Mouse (Mus musculus) forebrain, embryonic 11.5 days (tissue): Measurements from ENCODE around the gene Panx1. TPM values are rescaled to one million over a fixed set of nuclear protein-coding genes. Genes with fewer than 3 reads are reported as not detected.

Source experiments
- ATAC-seq: fragments of 200-750 bp; cut with Nextera tagmentation; replicated peaks from 2 replicates; pipeline ENCODE4 v1.8.0; 2017; ENCODE audit warnings: moderate TSS enrichment; ENCODE audit not compliant: low FRiP score
- DNase-seq: peaks from one replicate; pipeline ENCODE4 v3.0.0-alpha.2; 2017; ENCODE audit warnings: low spot score
- H3K27ac ChIP-seq: fragments of 300-500 bp; sonication (generic); 2 replicates; pipeline ENCODE4 v1.5.1; 2014; ENCODE audit warnings: low read depth, low read length
- H3K27me3 ChIP-seq: fragments of 300-500 bp; sonication (generic); 2 replicates; pipeline ENCODE4 v1.6.1; 2014; ENCODE audit warnings: mild to moderate bottlenecking, low read length, mixed read lengths; ENCODE audit not compliant: control insufficient read depth, insufficient read depth
- H3K36me3 ChIP-seq: fragments of 300-500 bp; sonication (generic); 2 replicates; pipeline ENCODE4 v1.6.1; 2014; ENCODE audit warnings: mild to moderate bottlenecking, low read length, moderate library complexity, mixed read lengths; ENCODE audit not compliant: control insufficient read depth, insufficient read depth
- H3K4me1 ChIP-seq: fragments of 300-500 bp; sonication (generic); replicated peaks from 2 replicates; pipeline ENCODE4 v1.6.1; 2014; ENCODE audit warnings: low read length, mixed read lengths; ENCODE audit not compliant: control insufficient read depth, insufficient read depth
- H3K4me2 ChIP-seq: fragments of 300-500 bp; sonication (generic); 2 replicates; pipeline ENCODE4 v1.6.1; 2014; ENCODE audit warnings: low read depth, mild to moderate bottlenecking, low read length, moderate library complexity, mixed read lengths; ENCODE audit not compliant: severe bottlenecking
- H3K4me3 ChIP-seq: fragments of 300-500 bp; sonication (generic); 2 replicates; pipeline ENCODE4 v1.5.1; 2014; ENCODE audit warnings: low read depth, low read length
- H3K9ac ChIP-seq: fragments of 300-500 bp; sonication (generic); 2 replicates; pipeline ENCODE4 v1.6.1; 2014; ENCODE audit warnings: low read length
- H3K9me3 ChIP-seq: fragments of 300-500 bp; sonication (generic); 2 replicates; pipeline ENCODE4 v1.6.1; 2016; ENCODE audit warnings: low read length, mixed read lengths; ENCODE audit not compliant: control insufficient read depth
- WGBS: fragments of 180-500 bp; shearing (Covaris S2); extraction: QIAGEN DNeasy Blood & Tissue Kit; methylation state at CpG from one replicate; pipeline ENCODE4 v1.1.7; 2014; 5-methylcytosine and 5-hydroxymethylcytosine counted together
- polyA plus RNA-seq: library from polyadenylated mRNA; unstranded; fragments of >200 nt; fragmentation: Nextera tagmentation; extraction: Ambion mirVana; gene quantifications from 2 replicates; pipeline ENCODE4 v1.2.1, GENCODE M21; 2014

Panx1 gene
- polyA plus RNA-seq, 1 experiment from 2014 or later: 103 TPM

GRCm38 (mm10) chr9:15018756-15019131, 26.5 kb downstream of the Panx1 start:
- Histone ChIP-seq H3K36me3 (no peaks in the 10 kb centered on the region), H3K9me3 (no peaks in the 10 kb centered on the region), H3K9ac (no peak overlapping the region), H3K27me3 (no peaks in the 10 kb centered on the region), H3K4me2 (no peak overlapping the region), H3K4me1 (no peaks in the 10 kb centered on the region), H3K4me3 (no peak overlapping the region), H3K27ac (no peak overlapping the region)
- ATAC-seq: no peak
- 93% methylated on average over 5 of the region's 5 CpGs for WGBS
- no peak for DNase-seq

GRCm38 (mm10) chr9:15017791-15018755, 27.2 kb downstream of the Panx1 start:
- no peaks in the 10 kb centered on the region for H3K36me3 ChIP-seq
- no peak for ATAC-seq
- WGBS: 91% methylated on average over 18 of the region's 18 CpGs

GRCm38 (mm10) chr9:15015223-15015956, 29.9 kb downstream of the Panx1 start:
- Histone ChIP-seq H3K9me3 (no peaks in the 10 kb centered on the region), H3K9ac (no peak overlapping the region), H3K27ac (no peak overlapping the region), H3K27me3 (no peaks in the 10 kb centered on the region), H3K4me1 (no peaks in the 10 kb centered on the region), H3K36me3 (no peaks in the 10 kb centered on the region; the same call in 1 of the 2 replicates), H3K4me2 (no peak overlapping the region), H3K4me3 (no peak overlapping the region)
- 59% methylated on average over 7 of the region's 7 CpGs for WGBS
- ATAC-seq (peak; percentile 69), DNase-seq (peak; percentile 83)

More at GRCm38 (mm10) chr9:15017791-15018755, 27.2 kb downstream of the Panx1 start:
- Histone ChIP-seq H3K9ac (no peak overlapping the region), H3K9me3 (no peaks in the 10 kb centered on the region), H3K27me3 (no peaks in the 10 kb centered on the region), H3K4me1 (no peaks in the 10 kb centered on the region), H3K27ac (no peak overlapping the region), H3K4me3 (no peak overlapping the region), H3K4me2 (no peak overlapping the region)
- no peak for DNase-seq

- no peak overlapping the region for H3K4me3 ChIP-seq
- WGBS: 86% methylated on average over 14 of the region's 14 CpGs
- H3K27me3 ChIP-seq: no peaks in the 10 kb centered on the region
- H3K4me1 ChIP-seq: peaks cover 8% of the 10 kb centered on the region; the same call in 1 of the 2 replicates
- H3K9me3 ChIP-seq: no peaks in the 10 kb centered on the region
- H3K27ac ChIP-seq: no peak overlapping the region
- H3K9ac ChIP-seq: no peak overlapping the region
- no peak overlapping the region for H3K4me2 ChIP-seq
- H3K36me3 ChIP-seq: peaks cover 2% of the 10 kb centered on the region; the same call in 1 of the 2 replicates
- DNase-seq (no peak), ATAC-seq (no peak)
Measured at GRCm38 (mm10) chr9:15007566-15007965, 37.7 kb downstream of the Panx1 start.

GRCm38 (mm10) chr9:15004298-15004685, 41.0 kb downstream of the Panx1 start:
- WGBS: 76% methylated on average over 9 of the region's 9 CpGs

GRCm38 (mm10) chr9:15003676-15004297, 41.5 kb downstream of the Panx1 start:
- Histone ChIP-seq H3K27ac (peak overlapping the region; percentile 25), H3K4me3 (no peak overlapping the region), H3K36me3 (peaks cover 2% of the 10 kb centered on the region; the same call in 1 of the 2 replicates), H3K4me1 (peaks cover 8% of the 10 kb centered on the region; the same call in 1 of the 2 replicates), H3K27me3 (no peaks in the 10 kb centered on the region), H3K4me2 (no peak overlapping the region), H3K9ac (no peak overlapping the region; the same call in 1 of the 2 replicates), H3K9me3 (no peaks in the 10 kb centered on the region)
- ATAC-seq (no peak), DNase-seq (no peak)
- 56% methylated on average over 10 of the region's 10 CpGs for WGBS

More at GRCm38 (mm10) chr9:15004298-15004685, 41.0 kb downstream of the Panx1 start:
- Histone ChIP-seq H3K27me3 (no peaks in the 10 kb centered on the region), H3K9ac (no peak overlapping the region), H3K9me3 (no peaks in the 10 kb centered on the region), H3K27ac (no peak overlapping the region), H3K36me3 (peaks cover 2% of the 10 kb centered on the region; the same call in 1 of the 2 replicates), H3K4me2 (no peak overlapping the region), H3K4me1 (peaks cover 8% of the 10 kb centered on the region; the same call in 1 of the 2 replicates), H3K4me3 (no peak overlapping the region)
- ATAC-seq: 0 out of 2 replicates have a peak, but pooled peaks have one; percentile 12
- no peak for DNase-seq

GRCm38 (mm10) chr9:15002995-15003613, 42.2 kb downstream of the Panx1 start:
- WGBS: 23% methylated on average over 6 of the region's 6 CpGs
- peaks cover 2% of the 10 kb centered on the region; the same call in 1 of the 2 replicates for H3K36me3 ChIP-seq
- no peak for DNase-seq
- no peak overlapping the region for H3K4me3 ChIP-seq
- H3K27me3 ChIP-seq: no peaks in the 10 kb centered on the region
- no peak overlapping the region for H3K9ac ChIP-seq
- H3K4me2 ChIP-seq: no peak overlapping the region
- peak; percentile 65 for ATAC-seq
- no peaks in the 10 kb centered on the region for H3K9me3 ChIP-seq
- H3K27ac ChIP-seq: peak overlapping the region; percentile 25; the same call in 1 of the 2 replicates
- peaks cover 8% of the 10 kb centered on the region; the same call in 1 of the 2 replicates for H3K4me1 ChIP-seq

- DNase-seq: no peak
- H3K4me2 ChIP-seq: no peak overlapping the region
- H3K9me3 ChIP-seq: no peaks in the 10 kb centered on the region
- WGBS: 90% methylated on average over 9 of the region's 9 CpGs
- no peaks in the 10 kb centered on the region; the same call in 1 of the 2 replicates for H3K36me3 ChIP-seq
- peaks cover 6% of the 10 kb centered on the region; the same call in 1 of the 2 replicates for H3K4me1 ChIP-seq
- no peak overlapping the region for H3K4me3 ChIP-seq
- H3K9ac ChIP-seq: no peak overlapping the region
- H3K27ac ChIP-seq: no peak overlapping the region
- no peaks in the 10 kb centered on the region for H3K27me3 ChIP-seq
- ATAC-seq: no peak
Measured at GRCm38 (mm10) chr9:14998790-14999189, 46.5 kb downstream of the Panx1 start.
